Mouse (Mus musculus): Measurements from ENCODE around the gene Sec16a.

DNA sequence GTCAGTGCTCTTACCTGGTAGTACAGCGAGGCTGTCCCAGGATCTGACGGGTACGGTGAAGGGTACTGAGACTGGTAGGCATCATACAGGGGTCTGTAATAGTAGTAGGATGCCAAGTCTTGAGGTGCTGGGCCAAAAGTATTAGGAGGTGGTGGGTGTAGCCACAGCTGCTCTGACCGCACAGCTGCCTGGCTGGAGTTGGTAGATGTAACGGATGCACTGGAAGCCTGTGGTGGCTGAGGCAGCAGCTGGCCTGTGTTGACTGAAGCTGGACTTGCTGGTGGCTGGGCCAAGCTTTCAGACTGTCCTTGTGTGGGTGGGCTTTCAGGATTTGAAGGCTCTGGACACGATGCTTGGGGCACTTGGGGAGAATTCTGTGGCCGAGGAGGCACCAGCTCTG lies 6.6 kb downstream of the Sec16a start:
- no peak for TF ChIP-seq CTCF (IDR thresholded peaks at IDR 0.05; ENCODE audit: low read depth, low read length)
- no peak for TF ChIP-seq POLR2A (IDR thresholded peaks at IDR 0.05; ENCODE audit: insufficient read depth, low read length)
- TF ChIP-seq EP300 (IDR thresholded peaks at IDR 0.05; ENCODE audit: insufficient read depth, low read depth, low read length) = no peak
